Mouse (Mus musculus) kidney, adult 2 months (tissue): Measurements from ENCODE around the gene Vsig8. TPM values are rescaled to one million over a fixed set of nuclear protein-coding genes. Genes with fewer than 3 reads are reported as not detected.

Source experiments
- DNase-seq: peaks from one replicate; pipeline ENCODE4 v3.0.0; 2021
- H3K27ac ChIP-seq: fragments of 200-500 bp; 2 replicates; pipeline ENCODE4 v1.5.1; 2012; ENCODE audit warnings: low read depth, low read length, control low read depth, inconsistent platforms; ENCODE audit not compliant: insufficient read depth
- H3K27me3 ChIP-seq: fragments of 200-500 bp; replicated peaks from 2 replicates; pipeline ENCODE4 v1.6.1; 2012; ENCODE audit warnings: mild to moderate bottlenecking, moderate library complexity, low read length, inconsistent platforms; ENCODE audit not compliant: control insufficient read depth, insufficient read depth
- H3K36me3 ChIP-seq: fragments of 200-500 bp; 2 replicates; pipeline ENCODE4 v1.6.1; 2012; ENCODE audit warnings: mild to moderate bottlenecking, moderate library complexity, low read length, inconsistent platforms; ENCODE audit not compliant: control insufficient read depth, insufficient read depth
- H3K4me1 ChIP-seq: fragments of 200-500 bp; 2 replicates; pipeline ENCODE4 v1.6.1; 2011; ENCODE audit warnings: low read length; ENCODE audit not compliant: control insufficient read depth, insufficient read depth
- H3K4me3 ChIP-seq: fragments of 200-500 bp; 2 replicates; pipeline ENCODE4 v1.5.1; 2011; ENCODE audit warnings: mild to moderate bottlenecking, low read depth, low read length, control low read depth; ENCODE audit not compliant: insufficient read depth
- CTCF ChIP-seq: fragments of 200-500 bp; conservative IDR thresholded peaks from 2 replicates; pipeline ENCODE4 v1.5.1; 2011; ENCODE audit warnings: low read depth, mild to moderate bottlenecking, control low read depth, low read length, moderate library complexity, mixed read lengths; ENCODE audit not compliant: insufficient read depth, insufficient read length
- POLR2A ChIP-seq: fragments of 200-500 bp; IDR thresholded peaks from one replicate; pipeline ENCODE4 v1.6.1; 2011; ENCODE audit warnings: low read depth, low read length, control low read depth
- WGBS: fragments of 180-500 bp; shearing (Covaris S2); methylation state at CpG from one replicate; pipeline ENCODE4 v1.1.7; 2018; 5-methylcytosine and 5-hydroxymethylcytosine counted together
- polyA plus RNA-seq: library from polyadenylated mRNA; depleted of rRNA; stranded (reverse); fragments of >200 nt; gene quantifications from 2 replicates; pipeline ENCODE4 v1.2.3, GENCODE M21; 2012

Vsig8 gene
- polyA plus RNA-seq, 1 experiment = 0.41 TPM

- Histone ChIP-seq H3K4me1 (peaks cover 24% of the 10 kb centered on the region), H3K36me3 (no peaks in the 10 kb centered on the region), H3K4me3 (no peak overlapping the region), H3K27me3 (no peaks in the 10 kb centered on the region), H3K27ac (peak overlapping the region; percentile 87)
- peak; percentile 66 for DNase-seq
- 61% methylated on average over 17 of the region's 17 CpGs for WGBS
- TF ChIP-seq POLR2A (no peak), CTCF (no peak)
Observed at GRCm38 (mm10) chr1:172513525-172514212, 42.1 kb upstream of the Vsig8 start.

GRCm38 (mm10) chr1:172514213-172514529, 41.6 kb upstream of the Vsig8 start:
- DNase-seq = no peak
- 67% methylated on average over 4 of the region's 4 CpGs for WGBS
- H3K27ac ChIP-seq = peak overlapping the region; percentile 87
- H3K4me3 ChIP-seq = no peak overlapping the region
- H3K4me1 ChIP-seq = peaks cover 21% of the 10 kb centered on the region
- no peaks in the 10 kb centered on the region for H3K27me3 ChIP-seq
- TF ChIP-seq CTCF (no peak), POLR2A (no peak)
- H3K36me3 ChIP-seq = no peaks in the 10 kb centered on the region

GRCm38 (mm10) chr1:172514551-172515268, 41.0 kb upstream of the Vsig8 start:
- Histone ChIP-seq H3K4me1 (peaks cover 18% of the 10 kb centered on the region), H3K4me3 (no peak overlapping the region), H3K27ac (peak overlapping the region; percentile 87), H3K27me3 (no peaks in the 10 kb centered on the region), H3K36me3 (no peaks in the 10 kb centered on the region)
- TF ChIP-seq POLR2A = no peak
- no peak for TF ChIP-seq CTCF
- 59% methylated on average over 7 of the region's 7 CpGs for WGBS
- DNase-seq = peak; percentile 66

GRCm38 (mm10) chr1:172515396-172515795, 40.3 kb upstream of the Vsig8 start:
- peak; percentile 74 for DNase-seq
- TF ChIP-seq CTCF (no peak), POLR2A (no peak)
- peaks cover 12% of the 10 kb centered on the region for H3K4me1 ChIP-seq
- H3K27me3 ChIP-seq = no peaks in the 10 kb centered on the region
- no peak overlapping the region for H3K4me3 ChIP-seq
- WGBS = 38% methylated on average over 1 of the region's 1 CpGs
- H3K27ac ChIP-seq = peak overlapping the region; percentile 78
- no peaks in the 10 kb centered on the region for H3K36me3 ChIP-seq

GRCm38 (mm10) chr1:172518013-172518412, 37.7 kb upstream of the Vsig8 start:
- 78% methylated on average over 4 of the region's 4 CpGs for WGBS
- H3K27me3 ChIP-seq = no peaks in the 10 kb centered on the region

GRCm38 (mm10) chr1:172519644-172520043, 36.1 kb upstream of the Vsig8 start:
- no peaks in the 10 kb centered on the region for H3K27me3 ChIP-seq
- no peak for DNase-seq
- H3K36me3 ChIP-seq = no peaks in the 10 kb centered on the region
- TF ChIP-seq POLR2A = no peak
- TF ChIP-seq CTCF = no peak
- no peak overlapping the region for H3K4me3 ChIP-seq
- WGBS = 69% methylated on average over 6 of the region's 6 CpGs
- H3K4me1 ChIP-seq = peaks cover 8% of the 10 kb centered on the region
- no peak overlapping the region for H3K27ac ChIP-seq

More at GRCm38 (mm10) chr1:172518013-172518412, 37.7 kb upstream of the Vsig8 start:
- TF ChIP-seq CTCF (peak; percentile 47), POLR2A (no peak)
- no peak for DNase-seq
- Histone ChIP-seq H3K4me1 (peaks cover 12% of the 10 kb centered on the region), H3K36me3 (no peaks in the 10 kb centered on the region), H3K27ac (no peak overlapping the region), H3K4me3 (no peak overlapping the region)
